Mouse (Mus musculus): ENCODE measurements at regions not wholly inside any gene's neighbourhood (a gene's known extent, or its start where the extent isn't known, plus 50 kb on each side); places are given as distances from the start of the nearest gene placed in this dataset.

DNA sequence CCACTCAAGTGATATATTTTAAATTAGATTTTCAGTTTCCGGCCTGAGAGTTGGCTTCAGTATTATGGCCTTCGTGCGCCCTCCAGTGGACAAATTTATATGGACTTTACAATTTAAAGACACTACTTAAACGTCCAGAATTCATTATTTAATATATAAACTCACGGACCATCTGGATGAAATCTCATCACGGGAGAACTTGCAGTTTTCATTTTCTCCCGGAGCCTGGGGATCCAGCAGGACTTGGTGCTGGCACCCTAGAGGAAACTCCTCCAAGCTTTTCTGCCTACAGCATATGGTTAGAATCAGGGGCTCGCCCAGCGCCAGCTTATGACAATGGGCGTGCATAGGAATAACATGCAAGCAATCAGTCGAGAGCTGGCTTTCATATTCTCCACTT lies 152.0 kb downstream of the Alx1 start:
- 25% methylated on average over 11 of the region's 11 CpGs for WGBS
- Histone ChIP-seq H3K9ac (ENCODE audit: low read length) (no peak overlapping the region), H3K27me3 (ENCODE audit: control insufficient read depth, insufficient read depth, low read length) (no peaks in the 10 kb centered on the region), H3K9me3 (ENCODE audit: control insufficient read depth, low read length) (no peaks in the 10 kb centered on the region), H3K36me3 (ENCODE audit: control insufficient read depth, insufficient read depth, low read length) (no peaks in the 10 kb centered on the region), H3K4me2 (ENCODE audit: low read depth, severe bottlenecking) (no peak overlapping the region), H3K4me3 (ENCODE audit: low read depth, low read length) (no peak overlapping the region), H3K27ac (replicated peaks; ENCODE audit: low read depth, low read length) (no peak overlapping the region), H3K4me1 (ENCODE audit: control insufficient read depth, insufficient read depth, low read length) (no peaks in the 10 kb centered on the region; the same call in 1 of the 2 replicates)
- peak; percentile 65; the same call in 1 of the 2 replicates for ATAC-seq (ENCODE audit: insufficient number of reproducible peaks, low FRiP score, low TSS enrichment, low read depth)
- peak; percentile 58 for DNase-seq (ENCODE audit: low spot score)

DNA sequence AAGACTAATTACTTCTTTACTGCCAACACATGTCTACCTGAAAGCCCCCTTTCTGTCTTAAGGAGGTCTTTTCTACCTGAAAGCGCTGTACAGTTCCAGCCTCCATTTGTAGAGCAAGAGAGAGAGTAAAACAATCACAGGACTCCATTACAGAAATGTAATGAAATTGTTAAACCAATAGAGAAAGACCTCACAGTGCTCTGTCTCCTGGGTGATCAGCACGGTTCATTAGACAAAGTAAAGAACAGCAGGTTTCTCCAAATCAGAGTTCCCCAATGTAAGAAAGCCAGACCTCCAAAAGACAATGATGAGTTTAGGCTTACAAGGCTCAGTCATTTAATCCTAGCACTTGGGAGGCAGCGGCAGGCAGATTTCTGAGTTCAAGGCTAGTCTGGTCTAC lies 153.1 kb downstream of the Alx1 start:
- DNase-seq (ENCODE audit: low spot score) (no peak), ATAC-seq (ENCODE audit: insufficient number of reproducible peaks, low FRiP score, low TSS enrichment, low read depth) (no peak)
- WGBS = 84% methylated on average over 3 of the region's 3 CpGs
- Histone ChIP-seq H3K27me3 (ENCODE audit: control insufficient read depth, insufficient read depth, low read length) (no peaks in the 10 kb centered on the region), H3K9ac (ENCODE audit: low read length) (no peak overlapping the region), H3K4me1 (ENCODE audit: control insufficient read depth, insufficient read depth, low read length) (no peaks in the 10 kb centered on the region; the same call in 1 of the 2 replicates), H3K36me3 (ENCODE audit: control insufficient read depth, insufficient read depth, low read length) (no peaks in the 10 kb centered on the region), H3K4me3 (ENCODE audit: low read depth, low read length) (no peak overlapping the region), H3K4me2 (ENCODE audit: low read depth, severe bottlenecking) (no peak overlapping the region), H3K27ac (replicated peaks; ENCODE audit: low read depth, low read length) (no peak overlapping the region), H3K9me3 (ENCODE audit: control insufficient read depth, low read length) (no peaks in the 10 kb centered on the region)

DNA sequence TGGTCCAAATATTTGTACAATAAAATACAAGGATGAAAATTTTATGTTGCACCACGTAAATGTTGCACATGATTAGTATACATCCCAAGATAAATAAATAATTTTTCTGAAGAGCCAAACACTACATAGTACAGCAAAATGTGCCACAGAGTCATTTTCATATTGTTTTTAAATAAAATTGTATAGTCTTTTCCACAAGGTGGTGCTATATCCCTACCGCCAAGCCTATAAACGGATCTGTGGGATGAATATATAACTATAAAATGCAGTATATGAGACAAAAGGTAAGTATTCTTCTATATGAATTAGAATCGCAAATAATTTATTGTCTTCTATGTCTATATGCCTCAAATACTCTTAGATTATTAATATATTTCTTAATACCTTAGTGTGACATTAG lies 163.1 kb downstream of the Alx1 start:
- 29% methylated on average over 4 of the region's 4 CpGs for WGBS
- no peak overlapping the region for H3K4me2 ChIP-seq (ENCODE audit: low read depth, severe bottlenecking)
- no peaks in the 10 kb centered on the region for H3K36me3 ChIP-seq (ENCODE audit: control insufficient read depth, insufficient read depth, low read length)
- no peaks in the 10 kb centered on the region for H3K27me3 ChIP-seq (ENCODE audit: control insufficient read depth, insufficient read depth, low read length)
- no peaks in the 10 kb centered on the region for H3K4me1 ChIP-seq (ENCODE audit: control insufficient read depth, insufficient read depth, low read length)
- no peak overlapping the region for H3K27ac ChIP-seq (replicated peaks; ENCODE audit: low read depth, low read length)
- DNase-seq (ENCODE audit: low spot score) (no peak), ATAC-seq (ENCODE audit: insufficient number of reproducible peaks, low FRiP score, low TSS enrichment, low read depth) (no peak)
- no peak overlapping the region for H3K4me3 ChIP-seq (ENCODE audit: low read depth, low read length)
- no peak overlapping the region for H3K9ac ChIP-seq (ENCODE audit: low read length)
- no peaks in the 10 kb centered on the region for H3K9me3 ChIP-seq (ENCODE audit: control insufficient read depth, low read length)

- H3K9me3 ChIP-seq (ENCODE audit: control insufficient read depth, low read length) = no peaks in the 10 kb centered on the region
- H3K4me1 ChIP-seq (ENCODE audit: control insufficient read depth, insufficient read depth, low read length) = no peaks in the 10 kb centered on the region
- ATAC-seq (ENCODE audit: insufficient number of reproducible peaks, low FRiP score, low TSS enrichment, low read depth) (no peak), DNase-seq (ENCODE audit: low spot score) (no peak)
- H3K27me3 ChIP-seq (ENCODE audit: control insufficient read depth, insufficient read depth, low read length) = no peaks in the 10 kb centered on the region
- no peak overlapping the region for H3K4me3 ChIP-seq (ENCODE audit: low read depth, low read length)
- no peak overlapping the region for H3K27ac ChIP-seq (replicated peaks; ENCODE audit: low read depth, low read length)
- no peak overlapping the region for H3K4me2 ChIP-seq (ENCODE audit: low read depth, severe bottlenecking)
- H3K36me3 ChIP-seq (ENCODE audit: control insufficient read depth, insufficient read depth, low read length) = no peaks in the 10 kb centered on the region
- no peak overlapping the region for H3K9ac ChIP-seq (ENCODE audit: low read length)
- 60% methylated on average over 4 of the region's 4 CpGs for WGBS
Measured at GRCm38 (mm10) chr10:102836567-102837224, 193.3 kb downstream of the Alx1 start.

DNA sequence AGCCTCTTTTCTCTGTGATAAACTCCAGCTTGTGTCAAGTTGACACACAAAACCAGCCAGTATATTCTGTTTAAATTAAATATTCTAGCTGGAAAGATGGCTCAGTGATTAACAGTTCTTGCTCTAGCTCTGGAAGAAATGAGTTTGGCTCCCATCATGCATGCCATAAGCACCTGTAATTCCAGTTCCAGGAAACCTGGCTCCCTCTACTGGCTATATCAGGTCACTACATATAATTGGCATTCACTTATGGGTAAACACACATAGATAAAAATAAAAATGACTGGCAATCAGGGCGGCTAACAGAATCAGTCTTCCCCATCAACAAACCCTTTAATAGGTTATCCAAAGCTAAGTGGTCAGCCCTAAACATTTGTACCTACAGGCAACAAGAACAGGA lies 194.2 kb downstream of the Alx1 start:
- H3K4me2 ChIP-seq (ENCODE audit: low read depth, severe bottlenecking) = no peak overlapping the region
- ATAC-seq (ENCODE audit: insufficient number of reproducible peaks, low FRiP score, low TSS enrichment, low read depth) = no peak
- no peaks in the 10 kb centered on the region for H3K27me3 ChIP-seq (ENCODE audit: control insufficient read depth, insufficient read depth, low read length)
- no peaks in the 10 kb centered on the region for H3K36me3 ChIP-seq (ENCODE audit: control insufficient read depth, insufficient read depth, low read length)
- H3K4me1 ChIP-seq (ENCODE audit: control insufficient read depth, insufficient read depth, low read length) = no peaks in the 10 kb centered on the region
- no peak for DNase-seq (ENCODE audit: low spot score)
- no peak overlapping the region for H3K27ac ChIP-seq (replicated peaks; ENCODE audit: low read depth, low read length)
- WGBS = 33% methylated on average over 1 of the region's 1 CpGs
- no peak overlapping the region for H3K4me3 ChIP-seq (ENCODE audit: low read depth, low read length)
- H3K9me3 ChIP-seq (ENCODE audit: control insufficient read depth, low read length) = no peaks in the 10 kb centered on the region
- H3K9ac ChIP-seq (ENCODE audit: low read length) = no peak overlapping the region

GRCm38 (mm10) chr10:102829606-102830005 lies 200.4 kb downstream of the Alx1 start:
- DNase-seq (ENCODE audit: low spot score) (no peak), ATAC-seq (ENCODE audit: insufficient number of reproducible peaks, low FRiP score, low TSS enrichment, low read depth) (no peak)
- Histone ChIP-seq H3K27me3 (ENCODE audit: control insufficient read depth, insufficient read depth, low read length) (no peaks in the 10 kb centered on the region), H3K4me1 (ENCODE audit: control insufficient read depth, insufficient read depth, low read length) (no peaks in the 10 kb centered on the region), H3K4me3 (ENCODE audit: low read depth, low read length) (no peak overlapping the region), H3K27ac (replicated peaks; ENCODE audit: low read depth, low read length) (no peak overlapping the region), H3K9ac (ENCODE audit: low read length) (no peak overlapping the region), H3K4me2 (ENCODE audit: low read depth, severe bottlenecking) (no peak overlapping the region), H3K36me3 (ENCODE audit: control insufficient read depth, insufficient read depth, low read length) (no peaks in the 10 kb centered on the region), H3K9me3 (ENCODE audit: control insufficient read depth, low read length) (no peaks in the 10 kb centered on the region)
- WGBS = 78% methylated on average over 3 of the region's 3 CpGs

- Histone ChIP-seq H3K4me1 (ENCODE audit: control insufficient read depth, insufficient read depth, low read length) (no peaks in the 10 kb centered on the region), H3K36me3 (ENCODE audit: control insufficient read depth, insufficient read depth, low read length) (no peaks in the 10 kb centered on the region), H3K4me3 (ENCODE audit: low read depth, low read length) (no peak overlapping the region), H3K9me3 (ENCODE audit: control insufficient read depth, low read length) (no peaks in the 10 kb centered on the region), H3K27me3 (ENCODE audit: control insufficient read depth, insufficient read depth, low read length) (no peaks in the 10 kb centered on the region), H3K9ac (ENCODE audit: low read length) (no peak overlapping the region), H3K4me2 (ENCODE audit: low read depth, severe bottlenecking) (no peak overlapping the region), H3K27ac (replicated peaks; ENCODE audit: low read depth, low read length) (no peak overlapping the region)
- no peak for ATAC-seq (ENCODE audit: insufficient number of reproducible peaks, low FRiP score, low TSS enrichment, low read depth)
- DNase-seq (ENCODE audit: low spot score) = no peak
Measured at GRCm38 (mm10) chr10:102823434-102823833, 206.6 kb downstream of the Alx1 start.

DNA sequence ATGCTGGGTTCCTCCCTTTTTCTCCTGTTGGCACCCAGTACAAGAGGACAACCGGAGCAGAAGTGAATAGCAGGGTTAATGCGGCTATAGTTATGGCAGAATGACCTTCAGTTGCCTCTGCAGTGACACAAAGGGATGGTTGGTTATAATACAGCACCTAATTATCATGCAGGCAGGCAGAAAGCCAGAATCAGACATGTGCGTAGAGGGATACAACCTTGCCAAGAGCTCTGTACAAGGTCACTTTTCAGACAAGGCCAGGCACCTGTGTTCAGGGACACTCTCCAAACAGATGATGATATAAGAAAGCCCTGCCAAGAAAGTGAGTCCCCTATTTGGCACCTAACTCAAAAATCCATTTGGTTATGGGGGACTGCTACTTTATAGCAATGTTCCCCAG lies 228.6 kb downstream of the Alx1 start:
- Histone ChIP-seq H3K4me2 (ENCODE audit: low read depth, severe bottlenecking) (no peak overlapping the region), H3K4me1 (ENCODE audit: control insufficient read depth, insufficient read depth, low read length) (no peaks in the 10 kb centered on the region), H3K9ac (ENCODE audit: low read length) (no peak overlapping the region), H3K9me3 (ENCODE audit: control insufficient read depth, low read length) (no peaks in the 10 kb centered on the region), H3K27ac (replicated peaks; ENCODE audit: low read depth, low read length) (no peak overlapping the region), H3K36me3 (ENCODE audit: control insufficient read depth, insufficient read depth, low read length) (no peaks in the 10 kb centered on the region), H3K4me3 (ENCODE audit: low read depth, low read length) (no peak overlapping the region), H3K27me3 (ENCODE audit: control insufficient read depth, insufficient read depth, low read length) (no peaks in the 10 kb centered on the region)
- 89% methylated on average over 3 of the region's 3 CpGs for WGBS
- DNase-seq (ENCODE audit: low spot score) (no peak), ATAC-seq (ENCODE audit: insufficient number of reproducible peaks, low FRiP score, low TSS enrichment, low read depth) (no peak)

DNA sequence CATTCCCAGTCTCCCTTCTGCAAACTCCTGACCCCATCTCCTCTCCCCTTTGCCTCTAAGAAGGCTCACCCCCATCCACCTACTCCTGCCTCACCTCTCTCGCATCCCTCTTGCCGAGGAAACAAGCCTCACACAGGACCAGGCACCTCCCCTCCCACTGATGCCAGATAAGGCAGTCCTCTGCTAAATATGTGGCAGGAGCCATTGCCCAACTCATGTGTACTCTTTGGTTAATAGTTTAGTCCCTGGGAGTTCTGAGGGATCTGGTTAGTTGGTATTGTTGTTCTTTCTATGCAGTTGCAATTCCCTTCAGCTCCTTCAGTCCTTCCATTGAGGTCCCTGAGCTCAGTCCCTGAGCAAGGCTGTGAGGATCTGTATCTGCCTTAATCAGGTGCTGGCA lies 250.8 kb downstream of the Alx1 start:
- no peaks in the 10 kb centered on the region for H3K36me3 ChIP-seq (ENCODE audit: control insufficient read depth, insufficient read depth, low read length)
- DNase-seq (ENCODE audit: low spot score) = no peak
- H3K4me3 ChIP-seq (ENCODE audit: low read depth, low read length) = no peak overlapping the region
- no peak overlapping the region for H3K27ac ChIP-seq (replicated peaks; ENCODE audit: low read depth, low read length)
- 73% methylated on average over 2 of the region's 2 CpGs for WGBS
- H3K27me3 ChIP-seq (ENCODE audit: control insufficient read depth, insufficient read depth, low read length) = no peaks in the 10 kb centered on the region
- H3K4me1 ChIP-seq (ENCODE audit: control insufficient read depth, insufficient read depth, low read length) = no peaks in the 10 kb centered on the region
- H3K9me3 ChIP-seq (ENCODE audit: control insufficient read depth, low read length) = no peaks in the 10 kb centered on the region
- H3K9ac ChIP-seq (ENCODE audit: low read length) = no peak overlapping the region
- H3K4me2 ChIP-seq (ENCODE audit: low read depth, severe bottlenecking) = no peak overlapping the region
- no peak for ATAC-seq (ENCODE audit: insufficient number of reproducible peaks, low FRiP score, low TSS enrichment, low read depth)
